Mouse (Mus musculus): Measurements from ENCODE around the gene Sumf2. TPM values are rescaled to one million over a fixed set of nuclear protein-coding genes. Genes with fewer than 3 reads are reported as not detected.
"Not testable (repeated sequence)": the region's sequence is repeated elsewhere in the genome, so short reads cannot be mapped to it uniquely, and the experiment has no call there.

Sumf2 gene
- polyA plus RNA-seq, 1 experiment from 2014 or later: 35.3 TPM

DNA sequence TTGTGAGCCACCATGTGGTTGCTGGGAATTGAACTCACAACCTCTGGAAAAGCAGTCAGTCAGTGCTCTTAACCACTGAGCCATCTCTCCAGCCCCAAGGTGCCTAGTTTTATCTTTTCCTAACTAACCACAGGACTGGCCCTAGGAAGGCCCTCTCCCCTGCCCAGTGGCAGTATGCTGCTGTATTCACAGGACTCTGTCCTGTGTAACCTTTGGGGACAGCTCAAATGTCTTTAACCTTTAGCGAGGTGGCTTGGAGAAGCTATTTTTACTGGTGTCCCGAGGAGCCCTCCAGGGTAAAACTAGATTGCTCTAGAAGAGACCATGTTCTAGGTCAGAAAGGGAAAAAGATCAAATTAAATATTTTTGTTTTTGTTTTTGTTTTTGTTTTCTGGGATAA lies 24.5 kb downstream of the Sumf2 start:
- Histone ChIP-seq H3K4me1 (ENCODE audit: control insufficient read depth, insufficient read depth, low read length) (no peaks in the 10 kb centered on the region), H3K36me3 (ENCODE audit: control insufficient read depth, insufficient read depth, low read length) (no peaks in the 10 kb centered on the region), H3K27me3 (replicated peaks; ENCODE audit: control insufficient read depth, insufficient read depth, low read length) (no peaks in the 10 kb centered on the region), H3K9me3 (ENCODE audit: control insufficient read depth, low read length) (no peaks in the 10 kb centered on the region), H3K27ac (ENCODE audit: low read length) (no peak overlapping the region), H3K4me3 (ENCODE audit: low read length) (no peak overlapping the region), H3K9ac (ENCODE audit: low read depth, low read length) (no peak overlapping the region), H3K4me2 (ENCODE audit: low read depth, low read length) (no peak overlapping the region)
- ATAC-seq: no peak
- 82% methylated on average over 2 of the region's 2 CpGs for WGBS

DNA sequence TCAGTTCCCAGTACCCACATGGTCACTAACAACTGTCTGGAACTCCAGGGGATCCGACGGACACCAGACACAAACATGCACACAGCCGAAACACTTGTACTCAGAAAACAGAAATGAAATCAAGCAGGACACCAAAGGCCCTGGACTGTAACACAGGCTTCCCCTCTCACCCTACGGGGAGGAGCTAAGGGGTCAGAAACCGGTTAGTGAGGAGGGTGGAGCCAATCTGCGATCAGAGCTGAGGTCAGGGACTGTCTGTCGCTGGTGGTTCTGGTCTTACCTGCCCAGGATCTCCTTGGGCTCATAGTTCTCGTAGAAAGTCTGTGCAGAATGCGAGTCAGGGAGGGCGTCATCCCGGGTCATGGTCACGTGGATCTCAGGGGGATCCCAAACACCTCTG lies 27.2 kb downstream of the Sumf2 start:
- WGBS: 81% methylated on average over 12 of the region's 12 CpGs
- ATAC-seq: no peak
- H3K27me3 ChIP-seq (replicated peaks; ENCODE audit: control insufficient read depth, insufficient read depth, low read length): no peaks in the 10 kb centered on the region

DNA sequence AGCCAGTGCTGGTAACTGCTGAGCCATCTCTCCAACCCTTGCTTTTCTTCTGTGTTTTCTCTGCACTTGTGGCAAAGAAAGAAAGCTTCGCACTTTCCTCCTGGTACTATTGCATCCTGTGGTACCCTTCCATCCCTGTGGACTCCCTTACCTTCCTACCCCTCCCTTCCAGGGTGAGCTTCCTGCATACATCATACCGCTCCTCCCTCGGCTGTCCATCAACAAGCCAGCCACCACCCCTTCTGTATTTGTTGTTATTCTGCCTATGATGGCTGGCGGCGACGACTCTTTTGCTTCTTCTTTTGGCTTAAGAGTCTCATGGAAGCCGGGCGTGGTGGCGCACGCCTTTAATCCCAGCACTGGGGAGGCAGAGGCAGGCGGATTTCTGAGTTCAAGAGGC lies 28.3 kb downstream of the Sumf2 start:
- Histone ChIP-seq H3K9ac (ENCODE audit: low read depth, low read length) (no peak overlapping the region), H3K27ac (ENCODE audit: low read length) (no peak overlapping the region), H3K9me3 (ENCODE audit: control insufficient read depth, low read length) (no peaks in the 10 kb centered on the region), H3K36me3 (ENCODE audit: control insufficient read depth, insufficient read depth, low read length) (no peaks in the 10 kb centered on the region), H3K4me3 (ENCODE audit: low read length) (no peak overlapping the region), H3K4me2 (ENCODE audit: low read depth, low read length) (no peak overlapping the region), H3K27me3 (replicated peaks; ENCODE audit: control insufficient read depth, insufficient read depth, low read length) (no peaks in the 10 kb centered on the region), H3K4me1 (ENCODE audit: control insufficient read depth, insufficient read depth, low read length) (no peaks in the 10 kb centered on the region)
- ATAC-seq: no peak
- WGBS: 78% methylated on average over 11 of the region's 11 CpGs

More for the DNA sequence above, 27.2 kb downstream of the Sumf2 start:
- no peaks in the 10 kb centered on the region for H3K4me1 ChIP-seq (ENCODE audit: control insufficient read depth, insufficient read depth, low read length)
- no peak overlapping the region for H3K9ac ChIP-seq (ENCODE audit: low read depth, low read length)
- H3K9me3 ChIP-seq (ENCODE audit: control insufficient read depth, low read length): no peaks in the 10 kb centered on the region
- H3K4me3 ChIP-seq (ENCODE audit: low read length): no peak overlapping the region
- H3K36me3 ChIP-seq (ENCODE audit: control insufficient read depth, insufficient read depth, low read length): no peaks in the 10 kb centered on the region
- no peak overlapping the region for H3K4me2 ChIP-seq (ENCODE audit: low read depth, low read length)
- H3K27ac ChIP-seq (ENCODE audit: low read length): no peak overlapping the region

DNA sequence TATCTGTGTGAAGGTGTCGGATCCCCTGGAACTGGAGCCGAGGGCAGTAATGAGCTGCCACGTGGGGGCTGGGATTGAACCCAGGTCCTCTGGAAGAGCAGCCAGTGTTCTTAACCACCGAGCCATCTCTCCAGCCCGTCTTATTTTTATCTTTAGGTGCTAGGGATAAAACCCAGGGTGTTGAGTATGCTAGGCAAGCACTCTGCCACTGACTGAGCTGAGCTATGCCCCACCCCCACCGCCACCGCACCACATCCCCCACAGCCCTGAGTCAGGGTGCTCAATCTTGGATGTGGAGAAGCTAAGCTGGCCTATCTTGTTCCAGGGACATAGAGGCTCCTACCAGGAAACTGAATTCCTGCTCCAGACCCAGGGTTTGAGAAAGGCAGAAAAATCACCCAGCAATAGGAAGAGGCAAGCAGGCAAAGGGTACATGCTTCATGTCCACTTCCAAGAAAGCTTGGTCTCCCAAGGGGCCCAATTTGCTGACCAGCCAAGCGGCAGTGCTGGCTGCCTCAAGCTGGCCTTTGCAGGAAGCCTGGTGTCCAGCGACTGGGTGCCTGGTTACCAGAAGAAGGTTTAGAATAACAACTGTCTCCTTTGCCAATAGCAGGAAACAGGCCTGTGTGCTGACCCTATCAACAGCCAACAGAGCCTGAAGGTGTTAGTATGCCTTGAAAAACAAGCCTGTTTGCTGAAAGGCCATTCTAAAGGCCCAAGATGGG lies 31.1 kb downstream of the Sumf2 start:
- no peak for ATAC-seq

DNA sequence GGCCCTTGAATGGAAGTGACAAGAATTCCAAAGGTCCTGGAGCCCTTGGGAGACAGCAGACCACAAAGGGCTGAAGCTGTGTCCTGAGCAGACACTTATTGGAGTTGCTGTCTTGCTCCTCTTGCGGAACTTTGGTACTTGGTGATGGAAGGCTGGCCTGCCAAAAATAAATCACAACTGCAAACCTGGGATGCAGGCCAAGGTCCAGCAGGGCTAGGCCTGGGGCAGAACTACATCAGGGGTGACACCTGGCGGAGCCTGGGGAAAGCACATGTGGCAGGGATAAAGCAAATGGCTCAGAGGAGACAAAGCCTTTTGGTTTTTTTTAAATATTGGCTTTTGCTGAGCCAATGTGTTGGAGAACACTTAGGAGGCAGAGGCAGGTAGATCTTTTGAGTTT lies 32.2 kb downstream of the Sumf2 start:
- H3K4me3 ChIP-seq (ENCODE audit: low read length): no peak overlapping the region
- 0 out of 2 replicates have a peak, but pooled peaks have one; percentile 45 for ATAC-seq
- no peak overlapping the region for H3K27ac ChIP-seq (ENCODE audit: low read length)
- no peak overlapping the region for H3K9ac ChIP-seq (ENCODE audit: low read depth, low read length)
- H3K4me2 ChIP-seq (ENCODE audit: low read depth, low read length): no peak overlapping the region
- H3K27me3 ChIP-seq (replicated peaks; ENCODE audit: control insufficient read depth, insufficient read depth, low read length): no peaks in the 10 kb centered on the region
- no peaks in the 10 kb centered on the region for H3K4me1 ChIP-seq (ENCODE audit: control insufficient read depth, insufficient read depth, low read length)
- peaks cover 14% of the 10 kb centered on the region for H3K36me3 ChIP-seq (ENCODE audit: control insufficient read depth, insufficient read depth, low read length)
- H3K9me3 ChIP-seq (ENCODE audit: control insufficient read depth, low read length): no peaks in the 10 kb centered on the region
- WGBS: 51% methylated on average over 2 of the region's 2 CpGs

More for the DNA sequence above, 31.1 kb downstream of the Sumf2 start:
- Histone ChIP-seq H3K36me3 (ENCODE audit: control insufficient read depth, insufficient read depth, low read length) (peaks cover 12% of the 10 kb centered on the region), H3K9me3 (ENCODE audit: control insufficient read depth, low read length) (no peaks in the 10 kb centered on the region), H3K4me1 (ENCODE audit: control insufficient read depth, insufficient read depth, low read length) (no peaks in the 10 kb centered on the region), H3K27me3 (replicated peaks; ENCODE audit: control insufficient read depth, insufficient read depth, low read length) (no peaks in the 10 kb centered on the region), H3K27ac (ENCODE audit: low read length) (no peak overlapping the region), H3K4me3 (ENCODE audit: low read length) (no peak overlapping the region), H3K4me2 (ENCODE audit: low read depth, low read length) (no peak overlapping the region), H3K9ac (ENCODE audit: low read depth, low read length) (no peak overlapping the region)
- WGBS: 81% methylated on average over 9 of the region's 9 CpGs

DNA sequence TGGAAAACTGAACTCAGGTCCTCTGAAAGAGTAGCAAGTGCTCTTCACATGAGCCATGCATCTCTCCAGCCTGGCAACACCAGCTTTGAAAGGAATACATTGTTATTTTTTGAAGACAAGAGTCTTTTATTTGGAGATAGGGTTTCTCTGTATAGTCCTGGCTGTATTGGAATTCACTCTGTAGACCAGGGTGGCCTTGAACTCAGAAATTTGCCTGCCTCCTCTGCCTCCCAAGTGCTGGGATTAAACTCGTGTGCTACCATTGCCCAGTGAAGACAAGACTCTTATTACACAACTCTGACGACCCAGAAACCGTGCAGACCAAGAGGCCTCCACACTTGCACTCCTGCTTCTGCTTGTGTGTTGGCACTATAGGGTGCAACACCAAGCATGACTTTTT lies 33.1 kb downstream of the Sumf2 start:
- H3K4me1 ChIP-seq (ENCODE audit: control insufficient read depth, insufficient read depth, low read length): no peaks in the 10 kb centered on the region
- H3K27me3 ChIP-seq (replicated peaks; ENCODE audit: control insufficient read depth, insufficient read depth, low read length): no peaks in the 10 kb centered on the region
- 66% methylated on average over 3 of the region's 3 CpGs for WGBS
- no peak overlapping the region for H3K4me2 ChIP-seq (ENCODE audit: low read depth, low read length)
- peaks cover 14% of the 10 kb centered on the region for H3K36me3 ChIP-seq (ENCODE audit: control insufficient read depth, insufficient read depth, low read length)
- no peak overlapping the region for H3K9ac ChIP-seq (ENCODE audit: low read depth, low read length)
- H3K4me3 ChIP-seq (ENCODE audit: low read length): no peak overlapping the region
- no peaks in the 10 kb centered on the region for H3K9me3 ChIP-seq (ENCODE audit: control insufficient read depth, low read length)
- ATAC-seq: no peak
- no peak overlapping the region for H3K27ac ChIP-seq (ENCODE audit: low read length)

DNA sequence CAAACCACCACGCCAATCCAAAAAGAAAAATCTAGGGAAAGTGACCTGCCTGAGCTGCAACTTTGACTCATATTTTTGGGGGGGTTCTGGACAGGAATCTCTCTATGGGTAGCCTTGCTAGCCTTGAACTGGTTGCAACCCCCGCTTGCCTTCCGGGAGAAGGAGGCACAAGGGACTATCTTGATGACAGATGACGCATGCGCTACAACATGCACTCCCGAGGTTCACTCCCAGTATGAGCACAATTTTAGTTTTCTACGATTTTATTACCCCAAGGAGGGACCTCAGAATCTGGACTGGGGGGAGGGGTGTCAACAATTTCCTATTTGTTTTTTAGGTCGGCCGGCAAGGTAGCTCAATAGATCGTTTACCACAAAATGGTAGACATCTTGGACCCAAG lies 39.5 kb downstream of the Sumf2 start:
- H3K27me3 ChIP-seq (replicated peaks; ENCODE audit: control insufficient read depth, insufficient read depth, low read length): no peaks in the 10 kb centered on the region
- peak overlapping the region; percentile 93 for H3K9ac ChIP-seq (ENCODE audit: low read depth, low read length)
- no peaks in the 10 kb centered on the region for H3K9me3 ChIP-seq (ENCODE audit: control insufficient read depth, low read length)
- peak overlapping the region; percentile 96 for H3K27ac ChIP-seq (ENCODE audit: low read length)
- peaks cover 8% of the 10 kb centered on the region for H3K36me3 ChIP-seq (ENCODE audit: control insufficient read depth, insufficient read depth, low read length)
- WGBS: 29% methylated on average over 10 of the region's 10 CpGs
- no peak for ATAC-seq
- H3K4me3 ChIP-seq (ENCODE audit: low read length): peak overlapping the region; percentile 83
- 0 out of 2 replicates have a peak, but pooled peaks cover 3% of the 10 kb centered on the region for H3K4me1 ChIP-seq (ENCODE audit: control insufficient read depth, insufficient read depth, low read length)
- H3K4me2 ChIP-seq (ENCODE audit: low read depth, low read length): peak overlapping the region; percentile 81

DNA sequence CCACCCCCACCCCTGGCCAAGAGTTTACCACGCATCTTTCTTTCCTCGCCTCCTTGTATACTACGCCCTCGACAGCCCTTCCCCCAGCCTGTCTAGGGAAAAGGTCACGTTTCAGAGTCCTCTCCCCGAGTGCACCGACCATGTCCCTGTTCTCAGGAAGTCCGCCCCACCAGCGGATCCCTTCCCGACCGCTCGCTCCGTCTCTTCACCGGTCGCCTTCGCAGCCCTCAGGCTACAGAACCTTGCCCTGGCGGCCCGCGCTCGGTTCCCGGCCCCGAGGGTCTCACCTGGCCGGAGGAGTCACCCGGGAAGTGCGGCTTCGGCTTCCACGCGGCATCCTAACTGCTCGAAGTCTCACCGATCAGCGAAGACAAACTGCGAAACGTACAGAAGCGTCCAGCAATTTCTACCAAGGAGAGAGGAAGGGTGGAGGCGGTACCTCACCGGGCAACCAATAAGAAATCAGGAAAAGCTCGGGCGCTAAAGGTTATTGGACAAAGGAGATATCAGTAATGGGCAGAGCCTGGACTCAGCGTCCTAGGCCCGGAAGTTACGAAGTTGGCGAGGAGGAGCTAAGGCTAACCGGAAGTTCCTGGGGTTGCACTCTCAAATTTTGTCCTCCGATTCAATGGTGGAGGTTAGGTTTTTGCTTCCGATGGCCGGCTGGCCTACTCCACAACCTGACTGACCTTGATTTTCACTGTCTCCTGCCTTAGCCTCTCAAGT lies 40.3 kb downstream of the Sumf2 start, which contains the start of gene Chchd2:
Gene Chchd2, minus strand, starts transcription at position 560 of the 726 bp plus-strand sequence.
- Histone ChIP-seq H3K4me1 (ENCODE audit: control insufficient read depth, insufficient read depth, low read length) (0 out of 2 replicates have a peak, but pooled peaks cover 3% of the 10 kb centered on the region), H3K36me3 (ENCODE audit: control insufficient read depth, insufficient read depth, low read length) (0 out of 2 replicates have a peak, but pooled peaks cover 2% of the 10 kb centered on the region), H3K27me3 (replicated peaks; ENCODE audit: control insufficient read depth, insufficient read depth, low read length) (no peaks in the 10 kb centered on the region), H3K27ac (ENCODE audit: low read length) (peak within 1 kb of the TSS; percentile 96), H3K4me3 (ENCODE audit: low read length) (peak within 1 kb of the TSS; percentile 83), H3K4me2 (ENCODE audit: low read depth, low read length) (peak within 1 kb of the TSS; percentile 81), H3K9me3 (ENCODE audit: control insufficient read depth, low read length) (no peaks in the 10 kb centered on the region), H3K9ac (ENCODE audit: low read depth, low read length) (peak within 1 kb of the TSS; percentile 93)
- ATAC-seq: peak; percentile 99
- WGBS: under 1% methylated on average over 46 of the region's 46 CpGs

DNA sequence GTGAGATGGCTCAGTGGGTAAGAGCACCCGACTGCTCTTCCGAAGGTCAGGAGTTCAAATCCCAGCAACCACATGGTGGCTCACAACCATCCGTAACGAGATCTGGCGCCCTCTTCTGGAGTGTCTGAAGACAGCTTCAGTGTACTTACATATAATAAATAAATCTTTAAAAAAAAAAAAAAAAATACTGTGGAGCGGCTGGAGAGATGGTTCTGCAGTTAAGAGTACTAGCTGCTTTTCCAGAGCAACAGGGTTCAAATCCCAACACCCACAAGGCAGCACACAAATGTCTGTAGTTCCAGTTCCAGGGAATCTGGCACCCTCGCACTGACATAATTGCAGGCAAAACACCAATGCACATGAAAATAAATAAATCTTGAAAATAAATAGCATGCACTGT lies 43.6 kb downstream of the Sumf2 start:
- H3K4me1 ChIP-seq (ENCODE audit: control insufficient read depth, insufficient read depth, low read length); H3K27ac ChIP-seq (ENCODE audit: low read length); H3K9me3 ChIP-seq (ENCODE audit: control insufficient read depth, low read length); ATAC-seq; H3K4me3 ChIP-seq (ENCODE audit: low read length); H3K9ac ChIP-seq (ENCODE audit: low read depth, low read length); H3K4me2 ChIP-seq (ENCODE audit: low read depth, low read length); H3K27me3 ChIP-seq (replicated peaks; ENCODE audit: control insufficient read depth, insufficient read depth, low read length); H3K36me3 ChIP-seq (ENCODE audit: control insufficient read depth, insufficient read depth, low read length): not testable (repeated sequence)
- WGBS: 78% methylated on average over 2 of the region's 7 CpGs
